Mouse (Mus musculus) left cerebral cortex, postnatal 25 days (tissue): Measurements from ENCODE around the gene Il1rn. TPM values are rescaled to one million over a fixed set of nuclear protein-coding genes. Genes with fewer than 3 reads are reported as not detected.

Source experiments
- DNase-seq, 2 experiments: peaks; one replicate each; pipeline ENCODE4 v3.0.0; 2022; ENCODE audit warnings: low spot score in 2 of 2, mixed read lengths in 1 of 2
- intact Hi-C: fragments of 180-260 bp; cut with DNase I; formaldehyde crosslinking; loops from one replicate; pipeline ENCODE4 v1.15.1; 2025
- total RNA-seq, 2 experiments: library from RNA; stranded (reverse); gene quantifications; 2 replicates each; pipeline ENCODE4 v1.2.3; 2021

Il1rn gene
- total RNA-seq, 2 experiments from 2014 or later: not detected

DNA sequence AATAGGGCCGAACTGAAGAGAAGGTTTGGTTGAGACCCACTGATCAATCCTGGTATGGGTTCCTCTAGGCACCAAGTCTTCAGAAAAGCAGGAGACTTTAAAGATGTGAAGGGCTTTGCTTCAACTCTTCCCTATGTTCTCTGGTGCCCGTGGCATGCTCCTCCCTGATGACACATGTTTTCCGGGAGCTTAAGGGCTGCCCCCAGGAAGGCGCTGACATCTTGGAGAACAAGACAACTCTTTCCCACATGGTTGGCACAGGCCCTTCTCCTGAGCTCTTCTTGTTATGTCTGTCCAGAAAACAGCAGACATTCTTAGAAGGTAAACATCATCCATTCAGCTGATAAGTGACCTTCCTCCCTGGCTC lies 31.2 kb downstream of the Il1rn start:
- DNase-seq: no peak
- intact Hi-C loops: no loop called here

DNA sequence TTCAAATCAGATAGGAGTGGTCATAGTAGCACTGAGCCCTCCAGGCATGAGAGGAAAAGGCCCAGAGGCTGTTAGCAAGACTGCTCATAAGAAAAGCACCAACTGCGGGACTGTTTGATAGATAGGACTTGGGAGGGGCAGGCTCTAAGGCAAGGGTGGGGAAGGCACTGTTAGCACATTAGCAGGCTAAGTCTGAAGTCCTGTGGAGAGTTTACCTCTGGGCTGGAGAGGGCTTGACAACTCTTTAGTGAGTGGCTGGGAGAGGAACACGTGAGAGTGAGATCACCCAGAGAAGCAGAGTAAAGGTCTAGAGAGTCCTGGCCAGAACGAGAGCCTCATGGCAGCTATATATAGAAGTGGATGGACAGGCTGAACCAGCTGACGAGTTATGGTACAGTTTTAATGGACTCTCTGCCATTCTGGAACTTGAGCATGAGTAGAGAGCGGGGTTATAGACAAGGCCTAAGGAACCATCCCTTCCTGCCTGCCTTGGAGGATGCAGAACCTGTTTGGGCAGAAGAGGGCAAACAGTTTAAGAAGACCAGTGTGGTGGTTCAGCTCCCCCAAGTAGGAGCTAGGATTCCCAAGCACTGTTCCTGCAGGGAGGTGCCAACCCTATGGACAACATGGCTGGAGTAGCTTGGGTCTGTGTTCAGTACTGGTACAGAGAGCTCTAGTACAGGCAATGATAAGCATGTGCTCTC lies 42.2 kb downstream of the Il1rn start:
- intact Hi-C loops: no loop called here
- DNase-seq: no peak

GRCm38 (mm10) chr2:24382456-24383230 lies 46.0 kb downstream of the Il1rn start:
- intact Hi-C loops: no loop called here
- no peak for DNase-seq

DNA sequence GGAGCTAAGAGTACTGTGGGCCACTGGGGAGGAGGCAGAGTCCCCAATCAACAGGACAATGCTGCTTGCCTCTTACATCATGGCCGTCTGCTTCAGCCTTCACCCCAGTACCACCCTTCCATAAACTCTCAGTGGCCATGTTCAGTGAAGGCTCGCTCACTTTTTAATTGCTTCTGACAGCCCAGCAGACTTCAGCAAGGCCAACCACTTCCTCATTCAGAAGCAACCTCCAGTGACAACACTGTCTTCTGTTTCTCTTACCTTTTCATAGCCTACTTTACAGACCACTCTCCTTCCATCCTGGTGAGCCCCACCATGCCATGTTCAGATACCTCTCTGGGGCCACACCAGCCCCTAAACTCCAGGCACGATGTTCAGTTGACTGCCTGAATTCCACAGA lies 47.0 kb downstream of the Il1rn start:
- no peak for DNase-seq
- intact Hi-C loops: no loop called here

- no peak for DNase-seq
- intact Hi-C loops: no loop called here
These were observed 47.7 kb downstream of the Il1rn start for GRCm38 (mm10) chr2:24384393-24384792.

DNA sequence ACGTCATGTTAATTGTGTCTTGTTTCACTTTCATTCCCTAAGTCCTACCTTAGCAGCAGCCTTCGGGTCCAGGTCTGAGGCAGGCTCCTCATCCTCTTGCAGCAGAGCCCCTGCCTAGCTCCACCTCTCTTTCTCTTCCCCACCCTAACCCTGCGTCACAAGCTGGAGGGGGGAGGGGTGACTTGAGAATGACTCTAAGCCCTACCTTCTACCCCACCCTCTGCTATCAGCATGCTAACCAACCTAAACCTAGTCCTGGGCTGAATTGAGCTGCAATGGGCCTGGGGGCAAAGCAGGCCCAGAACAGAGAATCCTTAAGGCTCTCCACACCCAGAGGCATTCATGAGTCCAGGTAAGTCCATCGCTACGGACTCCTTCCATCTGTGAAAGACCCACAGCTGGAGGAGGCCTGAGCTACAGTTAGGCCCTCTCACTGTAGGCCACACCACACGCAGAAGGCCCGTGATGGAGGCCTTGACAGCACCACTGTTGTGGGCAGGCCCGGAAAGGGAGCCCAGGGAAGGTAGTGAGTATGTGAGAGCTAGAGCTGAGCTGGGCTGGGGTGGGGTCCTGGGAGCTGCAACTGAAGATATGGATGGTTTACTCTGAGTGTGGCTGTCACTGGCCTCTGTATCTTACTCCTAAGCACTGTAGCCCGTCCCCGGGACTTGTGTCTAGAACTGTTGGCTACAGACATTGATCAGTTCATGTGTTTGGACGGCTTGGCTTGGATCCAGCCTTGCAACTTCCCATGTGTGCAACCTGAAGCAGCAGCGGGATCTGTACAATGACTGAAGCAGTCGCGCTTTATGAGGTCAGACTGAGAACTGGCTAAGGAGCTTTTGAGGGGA lies 48.7 kb downstream of the Il1rn start:
- intact Hi-C loops: no loop called here
- no peak for DNase-seq

GRCm38 (mm10) chr2:24386158-24386963 lies 49.7 kb downstream of the Il1rn start:
- DNase-seq: no peak
- intact Hi-C loops: no loop called here

DNA sequence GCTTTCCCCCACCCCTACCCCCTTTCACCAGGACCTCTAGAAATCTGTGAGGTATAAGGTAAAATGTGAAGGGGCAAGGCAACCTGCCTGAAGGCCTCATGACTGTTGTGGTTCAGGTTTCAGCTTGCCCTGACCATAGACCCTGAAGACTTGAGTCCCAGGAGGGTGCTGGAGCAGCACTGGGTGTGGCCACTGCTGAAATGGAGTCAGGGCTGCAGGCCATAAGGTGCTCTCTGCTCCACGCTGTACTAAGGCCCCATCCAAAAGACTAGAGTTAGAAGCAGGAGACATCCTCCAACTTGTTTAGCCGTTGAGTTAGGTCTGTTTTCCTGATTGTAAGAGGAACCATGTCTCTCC lies 50.3 kb downstream of the Il1rn start:
- DNase-seq: no peak
- intact Hi-C loops: no loop called here

- intact Hi-C loops: no loop called here
- peak; percentile 39 to 86 for DNase-seq
These were observed 51.0 kb downstream of the Il1rn start for GRCm38 (mm10) chr2:24387361-24388283.

DNA sequence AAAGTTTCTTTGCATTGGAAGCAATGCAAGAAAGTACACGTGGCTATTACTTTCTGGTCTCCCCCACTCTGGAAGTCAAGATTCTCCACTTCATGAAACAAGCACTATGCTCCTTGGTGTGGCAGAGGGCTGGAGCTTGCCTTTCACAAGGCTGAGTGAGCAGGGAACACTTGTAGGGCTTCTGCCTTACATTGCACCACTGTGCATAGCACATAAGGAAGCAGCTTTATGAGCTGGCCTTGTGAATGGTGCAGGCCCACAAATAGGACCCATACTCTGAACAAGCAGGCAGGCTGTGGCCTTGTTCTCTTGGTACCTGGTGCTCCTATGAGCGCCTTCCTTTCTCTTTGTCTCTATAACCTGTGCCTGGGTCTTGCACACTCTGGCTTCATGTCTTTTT lies 56.6 kb downstream of the Il1rn start:
- DNase-seq: no peak
- intact Hi-C loops: no loop called here

GRCm38 (mm10) chr2:24397115-24397514 lies 60.5 kb downstream of the Il1rn start:
- intact Hi-C loops: no loop called here
- DNase-seq: no peak

GRCm38 (mm10) chr2:24400711-24401110 lies 64.1 kb downstream of the Il1rn start:
- intact Hi-C loops: no loop called here
- no peak for DNase-seq

Other genes with a start within 250 kb of the Il1rn start
- gene Tbpl2, start 240.3 kb upstream of the Il1rn start, total RNA-seq: not detected
- gene Il1f8, start 183.7 kb upstream of the Il1rn start, total RNA-seq: not detected
- not detected for gene Il1f9, start 150.4 kb upstream of the Il1rn start, total RNA-seq
- not detected for gene Il1f6, start 121.4 kb upstream of the Il1rn start, total RNA-seq
- gene Il1f5, start 59.9 kb upstream of the Il1rn start, total RNA-seq: under 1 TPM in 1 of 2 experiments, not detected in 1; 0.23 TPM
- gene Il1f10, start 45.7 kb upstream of the Il1rn start, total RNA-seq: not detected
- gene Psd4, start 30.7 kb downstream of the Il1rn start, total RNA-seq: 1 to 10 TPM; 1.1 to 1.6 TPM
- not detected for gene Pax8, start 138.7 kb downstream of the Il1rn start, total RNA-seq